Mouse (Mus musculus): ENCODE results near the gene Gnaq.

Gene Gnaq

DNA sequence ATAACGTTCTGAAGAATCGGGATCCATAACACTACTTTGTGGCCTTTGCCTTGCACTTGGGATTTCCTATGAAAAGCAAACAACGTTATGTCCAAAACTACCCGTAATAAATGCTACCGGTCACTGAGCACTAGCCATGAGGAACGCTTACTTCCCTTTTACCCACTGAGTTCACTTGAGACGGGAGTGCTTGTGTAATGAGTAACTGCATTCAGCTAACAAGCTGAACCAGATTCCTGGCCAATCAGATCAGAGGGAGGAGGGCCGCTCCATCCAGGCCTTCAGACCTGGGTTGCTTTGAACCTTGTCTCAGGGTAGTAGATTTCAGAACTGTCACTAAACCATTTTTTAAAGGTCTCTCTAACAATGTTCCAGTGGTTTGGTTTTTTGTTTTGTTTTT is 193.3 kb downstream of the Gnaq start:
- WGBS = 61% methylated on average over 8 of the region's 8 CpGs

DNA sequence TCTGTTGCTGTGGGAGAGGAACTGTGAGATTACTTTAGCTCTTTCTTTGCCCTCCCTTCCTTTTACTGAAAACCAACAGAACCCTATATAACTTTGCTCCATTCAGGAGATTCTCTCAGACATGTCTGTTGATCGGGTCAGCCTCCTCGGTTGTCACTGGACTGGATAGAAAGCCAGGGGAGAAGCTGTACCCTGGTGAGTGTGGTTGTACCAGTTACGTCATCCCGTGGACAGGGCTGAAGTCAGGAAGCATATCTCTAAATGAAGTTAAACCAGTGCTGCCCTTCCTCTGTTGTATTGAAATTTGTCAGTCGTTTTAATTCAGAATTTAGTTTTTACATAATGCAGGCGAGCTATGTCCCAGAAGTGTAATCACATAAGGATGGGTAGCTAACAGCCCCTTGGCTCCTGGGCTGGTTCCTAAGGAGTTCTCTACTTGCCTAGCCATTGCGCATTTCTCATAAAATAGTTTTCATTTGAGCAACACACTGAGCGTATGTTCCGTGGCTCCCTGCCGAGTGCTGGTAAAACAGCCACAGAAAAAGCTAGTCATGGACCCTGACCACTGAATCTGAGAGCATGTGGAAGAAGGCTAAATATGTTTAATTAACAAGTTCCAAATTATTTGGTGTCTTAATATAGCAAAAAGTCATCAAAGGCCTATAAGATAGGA is 194.9 kb downstream of the Gnaq start:
- WGBS = 47% methylated on average over 10 of the region's 10 CpGs

DNA sequence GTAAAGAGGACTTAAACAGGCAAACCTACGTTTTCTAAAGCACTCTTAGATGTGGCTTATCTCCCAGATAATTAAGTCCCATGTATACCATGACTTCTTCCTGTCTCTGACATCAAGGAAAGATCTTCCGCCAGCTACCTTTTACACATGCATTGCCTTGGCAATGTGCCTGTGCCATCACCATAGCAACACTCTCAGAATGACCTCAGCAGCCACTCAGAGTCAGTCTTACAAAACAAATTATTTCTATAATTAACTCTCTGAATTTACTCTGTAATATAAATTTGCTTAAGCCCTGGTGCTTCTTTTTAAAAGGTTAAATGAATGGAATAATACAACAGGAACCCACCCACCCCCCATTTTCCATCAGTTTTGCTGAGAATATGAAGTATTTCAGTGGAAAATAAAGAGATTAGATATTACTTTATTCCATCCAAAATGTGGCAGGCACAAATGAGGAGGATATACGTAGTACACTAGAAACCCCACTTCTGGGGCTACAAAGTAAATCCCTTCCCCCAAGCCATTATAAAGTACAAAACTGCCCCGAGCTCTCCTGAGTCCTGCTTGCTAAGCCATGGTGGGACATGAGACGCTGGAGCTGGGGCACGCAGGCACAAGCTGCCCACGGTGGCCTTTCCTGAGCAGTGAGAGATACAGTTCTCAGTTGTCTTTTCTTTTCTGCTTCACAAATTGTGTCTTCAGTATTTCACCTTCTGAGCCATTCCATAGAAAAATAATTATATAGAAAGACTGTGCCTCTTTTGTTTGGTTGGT is 195.6 kb downstream of the Gnaq start:
- WGBS = 34% methylated on average over 7 of the region's 7 CpGs

DNA sequence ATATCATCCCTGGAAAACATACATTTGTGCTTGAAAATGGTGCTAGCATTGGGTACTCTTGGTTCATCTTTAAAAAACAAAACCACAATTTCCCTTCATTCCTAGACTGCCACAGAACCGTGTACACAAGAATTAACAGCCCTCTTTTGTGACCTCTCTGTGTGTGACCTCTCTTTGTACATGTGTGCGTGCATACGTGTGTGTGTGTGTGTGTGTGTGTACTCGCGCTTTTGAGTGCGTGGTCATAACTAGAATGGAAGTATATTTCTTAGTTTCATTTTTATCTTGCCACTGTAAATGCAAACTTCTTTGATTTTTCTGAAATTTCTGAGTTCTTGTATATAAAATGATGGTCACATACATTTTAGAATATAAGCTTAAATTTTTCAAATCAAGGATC is 197.0 kb downstream of the Gnaq start:
- 91% methylated on average over 6 of the region's 6 CpGs for WGBS

DNA sequence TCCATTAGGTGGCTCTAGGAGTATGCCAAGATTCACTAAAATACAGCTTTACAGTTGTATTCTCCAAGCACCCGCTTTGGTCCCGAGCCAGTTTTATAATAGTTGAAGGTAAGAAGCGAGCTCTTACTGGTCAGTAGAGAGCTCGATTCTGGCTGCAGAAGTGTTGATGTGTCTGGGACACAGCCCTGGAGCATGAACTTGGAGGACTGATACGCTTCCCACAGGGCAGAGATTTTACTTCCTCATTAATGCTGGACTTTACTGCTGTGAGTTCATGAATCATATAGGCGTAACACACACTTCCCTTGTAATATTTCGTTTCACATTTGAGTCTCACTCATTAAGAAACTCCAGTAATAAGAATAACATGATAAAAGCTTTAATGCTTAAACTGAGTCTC is 197.5 kb downstream of the Gnaq start:
- WGBS = 86% methylated on average over 7 of the region's 7 CpGs

DNA sequence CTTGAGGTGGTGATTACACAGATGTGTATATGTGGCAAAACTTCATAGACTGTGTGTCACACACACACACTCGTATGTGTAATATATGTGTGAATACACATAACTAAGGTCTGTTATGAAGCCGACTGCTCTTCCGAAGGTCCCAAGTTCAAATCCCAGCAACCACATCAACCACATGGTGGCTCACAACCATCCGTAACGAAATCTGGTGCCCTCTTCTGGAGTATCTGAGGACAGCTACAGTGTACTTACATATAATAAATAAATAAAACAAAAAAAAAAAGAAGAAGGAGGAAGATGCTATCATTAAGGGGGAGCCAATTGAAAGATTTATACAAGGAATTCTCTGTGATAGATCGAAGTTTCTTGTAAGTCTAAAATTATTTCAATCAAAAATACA is 198.4 kb downstream of the Gnaq start:
- WGBS = 95% methylated on average over 6 of the region's 6 CpGs

DNA sequence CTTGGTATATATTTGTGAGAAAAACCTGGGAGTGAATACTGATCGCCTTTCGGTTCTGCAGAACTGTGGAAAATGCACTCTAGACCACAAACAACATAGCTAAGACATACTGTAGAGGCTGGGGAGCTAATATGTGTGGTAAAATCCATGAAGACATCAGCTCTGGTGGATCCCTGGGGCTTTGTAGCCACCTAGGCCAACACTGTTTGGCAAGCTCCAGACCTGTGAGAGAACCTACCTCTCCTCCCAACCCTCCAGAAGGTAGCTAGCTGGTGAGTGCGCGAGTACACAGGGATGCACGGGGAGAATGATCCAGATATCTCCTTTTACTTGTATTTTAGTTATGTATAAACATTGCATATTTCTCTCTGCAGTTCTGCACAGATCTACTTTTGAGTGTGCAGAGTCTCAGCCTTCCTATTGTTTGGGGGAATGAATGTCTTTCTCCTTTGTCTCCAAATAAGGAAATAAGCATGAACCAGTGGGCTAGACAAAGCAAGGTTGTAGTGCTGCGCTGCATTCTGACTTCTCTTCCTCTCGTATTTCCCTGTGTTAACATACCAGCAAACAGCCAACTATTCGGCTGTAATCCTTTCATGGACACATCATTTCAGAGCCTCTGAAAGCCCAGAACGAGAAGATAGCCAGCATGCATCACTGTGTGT is 205.4 kb downstream of the Gnaq start:
- WGBS = 75% methylated on average over 9 of the region's 9 CpGs

DNA sequence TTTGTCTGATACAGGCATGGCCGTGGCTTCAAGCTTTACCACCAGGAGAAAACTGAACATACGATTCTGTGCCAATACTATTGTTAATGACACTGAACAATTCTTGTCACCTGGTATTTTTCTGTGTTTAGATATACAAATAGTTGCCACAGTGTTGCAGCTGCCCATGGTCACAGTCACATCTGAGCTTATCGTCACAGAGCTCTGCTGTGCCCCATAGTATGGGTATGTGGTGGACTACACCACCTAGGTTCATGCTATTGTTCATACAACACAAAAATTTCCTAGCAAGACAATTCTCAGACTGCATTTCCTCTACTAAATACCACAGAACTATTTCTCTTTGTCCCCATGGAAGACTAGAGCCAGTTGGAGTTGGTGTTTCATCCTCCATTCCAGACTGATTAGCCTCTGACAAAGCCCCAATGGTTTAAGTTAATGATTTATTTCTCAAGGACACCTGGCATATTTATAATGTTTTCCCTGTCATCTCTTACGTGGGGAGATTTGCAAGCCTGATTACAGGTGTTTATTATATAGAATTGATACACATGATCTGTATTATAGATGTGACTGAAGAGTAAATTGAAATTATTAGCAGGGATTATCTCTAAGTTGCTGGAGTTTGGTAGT is 207.4 kb downstream of the Gnaq start:
- 94% methylated on average over 4 of the region's 4 CpGs for WGBS

DNA sequence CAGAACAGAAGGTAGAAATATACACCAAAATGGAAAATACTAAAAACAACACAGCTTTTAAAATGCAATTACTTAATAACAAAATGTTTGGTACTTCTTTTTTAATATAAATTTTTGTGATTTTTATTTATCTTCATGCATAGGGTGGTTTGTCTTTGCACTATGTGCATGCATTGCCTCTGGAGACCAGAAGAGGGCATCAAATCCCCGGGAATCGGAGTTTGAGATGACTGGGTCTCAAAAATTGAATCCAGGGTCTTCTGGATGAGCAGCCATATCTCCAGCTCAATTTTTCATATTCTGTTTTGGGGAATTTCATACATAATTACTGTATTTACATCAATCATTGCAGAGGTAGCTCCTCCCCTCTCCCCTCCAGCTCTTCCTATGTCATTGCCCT is 210.1 kb downstream of the Gnaq start:
- 41% methylated on average over 2 of the region's 2 CpGs for WGBS

DNA sequence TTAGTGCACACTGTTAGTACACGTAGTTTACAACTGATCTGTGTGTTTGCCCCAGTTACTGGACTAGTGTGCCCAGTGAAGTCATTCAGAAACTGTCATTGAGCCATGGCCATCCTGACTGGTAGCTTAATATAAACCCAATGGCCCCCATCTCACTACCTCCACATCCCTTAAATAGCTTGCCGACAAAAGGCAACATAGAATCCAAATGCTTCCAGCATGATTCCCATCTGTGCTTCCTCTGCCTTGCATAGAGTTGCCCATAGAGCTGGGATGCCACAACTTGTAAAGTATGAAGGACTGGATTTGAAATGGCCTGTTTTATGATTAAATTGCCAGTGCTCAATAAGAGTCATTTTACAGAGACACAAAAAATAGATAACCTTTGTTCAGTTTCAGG is 212.9 kb downstream of the Gnaq start:
- 52% methylated on average over 2 of the region's 2 CpGs for WGBS

DNA sequence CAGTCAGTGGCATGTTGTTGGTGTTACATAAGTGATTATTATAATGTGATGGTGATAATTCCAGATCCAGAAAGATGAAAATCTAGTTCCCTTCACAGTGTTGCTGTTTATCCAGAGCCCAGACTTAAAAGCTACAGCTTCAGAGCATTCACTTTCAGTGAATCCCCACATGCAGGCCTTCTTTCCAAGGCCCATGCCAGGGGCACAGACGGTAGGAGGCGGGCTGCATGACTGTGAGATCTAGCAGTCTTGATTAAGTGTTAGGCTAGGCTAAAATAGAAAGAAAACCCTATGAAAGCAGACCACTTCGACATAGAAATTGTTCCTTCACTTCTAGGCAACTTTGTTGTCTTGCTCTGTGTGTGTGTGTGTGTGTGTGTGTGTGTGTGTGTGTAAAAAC is 214.4 kb downstream of the Gnaq start:
- WGBS = 57% methylated on average over 3 of the region's 3 CpGs

DNA sequence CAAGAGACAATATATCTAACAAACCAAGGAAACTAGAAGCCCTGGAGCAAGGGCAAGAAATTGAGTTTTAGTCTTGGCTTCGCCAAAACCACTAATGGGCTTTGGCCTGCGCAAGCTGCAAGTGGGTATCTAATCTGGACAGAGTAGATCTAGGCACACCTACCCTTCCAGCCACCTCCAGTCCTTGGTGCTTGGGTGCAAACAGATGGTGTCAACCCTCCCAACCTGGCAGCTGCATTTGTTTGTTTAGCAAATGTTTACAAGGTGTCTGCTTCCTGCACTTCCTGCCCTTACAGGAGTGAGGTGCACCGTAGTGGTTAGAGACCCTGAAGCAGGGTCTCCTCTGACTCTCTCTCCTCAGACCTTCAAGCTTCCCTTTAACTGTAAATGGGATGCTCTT is 225.5 kb downstream of the Gnaq start:
- 75% methylated on average over 3 of the region's 3 CpGs for WGBS

DNA sequence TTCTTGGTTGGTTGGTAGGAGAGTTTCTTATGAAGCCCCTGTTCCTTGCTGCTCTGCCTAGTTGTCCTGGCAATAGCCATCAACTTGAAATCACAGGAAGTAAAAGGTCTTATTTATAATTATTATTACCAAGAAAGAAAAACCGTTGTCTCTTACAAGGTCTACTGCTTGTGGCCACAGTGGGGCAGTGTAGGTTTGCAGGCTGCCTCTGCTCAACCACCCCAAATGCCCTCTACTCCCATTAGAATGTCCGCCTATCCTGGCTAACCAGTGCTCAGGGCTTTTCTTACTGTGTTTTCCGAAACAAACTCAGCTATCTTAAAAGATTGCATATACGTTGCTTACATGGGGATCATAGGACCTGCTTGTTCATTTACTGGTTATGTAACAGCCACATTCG is 226.3 kb downstream of the Gnaq start:
- 49% methylated on average over 5 of the region's 5 CpGs for WGBS

DNA sequence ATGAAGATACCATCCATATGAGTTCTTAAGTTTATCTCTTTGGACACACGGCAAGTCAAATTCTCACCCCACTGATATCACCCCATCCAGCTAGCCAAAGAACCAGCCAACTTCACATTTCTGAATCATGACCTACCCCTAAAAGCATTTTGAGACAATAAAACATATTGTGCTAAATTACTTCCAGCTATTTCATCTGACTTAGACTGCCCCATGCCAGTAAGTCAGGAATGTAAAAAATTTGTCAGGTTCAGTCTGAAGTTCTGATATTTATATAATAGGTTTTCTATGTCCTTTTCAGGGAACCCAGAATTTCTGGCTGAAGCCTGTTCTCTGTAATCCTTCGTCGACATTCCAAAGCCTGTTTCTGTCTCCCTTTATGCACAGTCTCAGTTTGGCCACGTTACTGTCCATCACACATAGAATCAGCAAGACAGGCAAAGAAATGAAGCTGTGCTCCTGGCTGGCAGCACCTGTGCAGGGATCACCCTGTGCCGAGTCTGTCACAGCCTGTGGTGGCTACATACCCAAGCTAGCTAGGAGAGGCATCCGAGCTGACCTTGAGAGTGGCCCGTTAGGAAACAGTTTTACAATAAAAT is 233.9 kb downstream of the Gnaq start:
- WGBS = 57% methylated on average over 7 of the region's 7 CpGs

DNA sequence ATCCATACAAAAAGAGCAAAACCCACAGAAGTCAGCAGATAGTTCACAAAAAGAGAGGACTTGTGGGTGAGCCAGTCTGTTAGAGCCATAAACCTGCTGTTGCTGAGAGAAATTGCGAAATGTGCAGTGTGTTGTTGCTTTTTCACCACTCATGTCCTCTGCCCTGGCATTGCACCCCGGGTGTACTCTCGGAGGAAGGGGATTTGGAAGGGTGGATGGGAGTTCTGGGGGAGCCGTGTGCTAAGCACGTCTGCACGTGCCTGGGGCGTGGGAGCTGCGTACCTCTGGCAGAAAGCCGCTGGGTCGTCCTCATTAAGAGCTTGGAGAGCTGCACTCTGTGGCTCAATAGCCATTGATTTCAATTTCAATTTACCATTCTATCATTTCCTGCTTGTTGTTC is 234.6 kb downstream of the Gnaq start:
- 54% methylated on average over 10 of the region's 10 CpGs for WGBS

DNA sequence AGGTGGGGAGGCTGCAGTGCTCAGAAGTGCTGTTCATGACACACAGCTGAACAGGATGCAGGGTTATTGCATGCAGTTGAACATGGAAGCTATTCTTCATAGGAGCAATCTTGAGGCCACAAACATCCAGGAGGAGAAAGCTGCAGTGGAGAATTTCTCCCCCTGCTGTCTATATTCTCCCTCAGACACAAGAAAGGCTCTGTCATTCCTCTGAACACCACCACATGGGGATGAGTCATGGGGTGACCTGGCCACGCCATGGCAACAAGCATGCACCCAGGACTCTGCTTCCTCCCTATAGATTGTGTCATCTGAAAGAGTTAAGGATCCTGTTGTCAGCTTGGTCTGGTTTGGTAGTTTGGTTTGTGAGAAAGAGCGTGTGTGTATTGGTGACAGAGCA is 239.0 kb downstream of the Gnaq start:
- 80% methylated on average over 2 of the region's 2 CpGs for WGBS

DNA sequence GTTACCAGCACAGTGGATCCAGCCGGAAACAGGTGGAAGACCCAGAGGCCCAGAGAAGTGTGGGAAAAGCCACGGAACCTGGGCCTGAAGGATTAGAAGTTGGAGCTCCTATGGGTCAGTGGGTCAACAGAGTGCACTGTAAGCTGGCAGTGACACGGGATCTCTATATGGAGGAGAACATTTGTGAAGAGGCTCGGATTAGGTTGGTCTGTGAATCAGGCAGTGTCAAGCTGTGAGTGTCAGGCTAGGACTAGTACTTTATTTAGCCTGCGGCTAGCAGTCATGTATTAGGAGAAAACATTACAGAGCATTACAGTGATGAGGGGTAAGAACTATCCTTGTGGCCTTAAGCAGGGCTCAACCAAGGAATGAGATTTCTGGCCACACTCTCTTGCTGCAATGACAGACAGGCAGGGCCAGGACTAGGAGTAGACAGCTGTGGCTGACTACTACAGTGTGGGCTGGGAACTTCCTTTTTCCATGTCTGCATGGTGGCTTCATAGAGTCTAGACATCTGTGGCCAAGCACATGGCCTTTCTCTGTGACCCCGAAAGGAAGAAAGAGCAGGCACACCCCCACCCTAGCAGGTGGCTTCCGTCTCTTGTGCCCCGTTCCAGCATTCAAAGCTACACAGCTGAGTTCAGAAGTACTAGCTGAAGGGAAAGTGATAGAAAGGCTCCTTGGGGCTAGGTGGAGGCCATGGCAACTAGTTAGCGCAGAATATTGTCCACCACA is 240.3 kb downstream of the Gnaq start:
- WGBS = 59% methylated on average over 9 of the region's 9 CpGs

DNA sequence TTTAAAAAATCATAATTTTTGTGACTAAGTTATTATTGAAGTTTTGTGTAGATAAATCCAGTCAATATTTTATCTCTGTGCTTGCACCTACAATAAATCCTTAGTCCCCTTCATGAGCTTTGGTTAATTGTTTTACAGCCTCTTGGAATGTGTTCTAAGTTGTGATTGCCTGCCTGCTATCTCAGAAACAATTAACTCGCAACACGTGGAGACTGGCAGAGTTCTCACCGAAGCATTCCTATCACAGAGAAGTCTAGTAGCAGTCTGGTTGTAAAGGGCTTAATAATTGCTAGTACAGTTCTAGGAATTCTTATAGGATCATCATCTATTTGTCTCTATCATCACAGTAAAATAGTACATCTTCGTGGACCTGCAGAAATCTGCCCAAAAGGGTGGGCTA is 243.2 kb downstream of the Gnaq start:
- whole genome bisulfite sequencing = 77% methylated on average over 4 of the region's 4 CpGs

DNA sequence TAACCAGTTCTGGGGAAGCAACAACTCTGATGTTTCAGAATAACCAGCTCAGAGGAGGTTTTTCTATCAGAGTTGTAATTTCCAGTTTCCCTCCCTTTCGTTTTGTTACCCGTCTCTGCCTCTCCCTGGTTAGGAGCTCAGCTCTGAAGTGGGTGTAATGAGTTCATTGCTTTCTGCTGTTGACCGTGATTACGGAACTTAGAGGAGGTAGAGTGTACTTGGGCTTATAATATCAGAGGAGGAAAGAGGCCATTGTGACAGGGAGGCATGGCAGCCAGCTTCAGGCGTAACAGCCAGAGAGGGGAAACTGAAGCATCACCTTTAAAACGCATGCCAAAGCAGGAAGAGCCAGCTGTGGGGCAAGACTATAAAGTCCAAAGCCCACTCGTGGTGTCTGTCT is 245.9 kb downstream of the Gnaq start:
- WGBS = 64% methylated on average over 7 of the region's 7 CpGs

DNA sequence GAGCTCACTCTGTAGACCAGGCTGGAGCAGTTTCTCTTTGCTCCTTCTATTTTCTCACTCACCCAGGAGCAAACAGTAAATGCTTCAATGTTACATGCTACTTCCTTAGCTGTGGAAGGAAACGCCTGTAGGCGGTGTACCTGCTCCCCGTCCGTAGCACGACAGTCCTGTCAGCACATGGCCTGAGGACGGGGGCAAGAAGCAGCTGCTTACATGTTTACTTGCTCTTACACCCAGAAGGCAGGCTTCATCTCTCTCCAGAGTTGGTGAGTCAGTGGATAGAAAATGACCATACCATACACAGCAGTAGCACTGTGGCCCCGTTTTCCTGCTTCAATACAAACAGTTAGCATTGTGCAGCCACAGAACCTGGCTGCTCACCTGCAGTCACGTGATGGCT is 247.1 kb downstream of the Gnaq start:
- 76% methylated on average over 8 of the region's 8 CpGs for WGBS

DNA sequence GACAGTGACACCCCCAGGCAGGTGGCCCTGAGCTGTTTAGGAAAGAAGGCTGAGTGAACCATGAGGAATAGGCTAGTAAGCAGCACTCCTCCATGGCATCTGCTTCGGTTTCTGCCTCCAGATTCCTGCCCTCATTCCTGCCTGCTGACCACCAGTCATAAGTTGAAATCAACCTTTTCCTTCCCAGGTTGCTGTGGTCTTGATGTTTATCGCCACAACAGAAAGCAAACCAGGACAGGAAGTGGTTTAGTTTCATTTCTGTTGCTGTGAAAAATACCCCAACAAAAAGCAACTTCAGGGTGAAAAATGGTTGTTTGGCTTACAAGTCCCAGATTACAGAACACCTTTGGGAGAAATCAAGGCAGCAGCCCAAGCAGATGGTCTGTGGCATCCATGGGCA is 249.8 kb downstream of the Gnaq start:
- WGBS = 64% methylated on average over 2 of the region's 2 CpGs

DNA sequence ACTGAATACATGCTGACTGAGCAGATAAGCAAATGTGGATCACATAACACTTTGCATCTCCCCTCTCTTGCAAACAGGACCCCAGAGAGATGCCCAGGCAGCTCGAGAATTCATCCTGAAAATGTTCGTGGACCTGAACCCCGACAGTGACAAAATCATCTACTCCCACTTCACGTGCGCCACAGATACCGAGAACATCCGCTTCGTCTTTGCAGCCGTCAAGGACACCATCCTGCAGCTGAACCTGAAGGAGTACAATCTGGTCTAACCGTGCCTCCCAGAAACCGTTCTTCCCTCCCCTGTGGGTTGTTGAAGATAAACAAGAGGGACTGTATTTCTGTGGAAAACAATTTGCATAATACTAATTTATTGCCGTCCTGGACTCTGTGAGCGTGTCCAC is 250.5 kb downstream of the Gnaq start:
- WGBS = 61% methylated on average over 13 of the region's 13 CpGs
